ENCODE assay signal across 8 mouse cellular contexts in the genomic region with DNA sequence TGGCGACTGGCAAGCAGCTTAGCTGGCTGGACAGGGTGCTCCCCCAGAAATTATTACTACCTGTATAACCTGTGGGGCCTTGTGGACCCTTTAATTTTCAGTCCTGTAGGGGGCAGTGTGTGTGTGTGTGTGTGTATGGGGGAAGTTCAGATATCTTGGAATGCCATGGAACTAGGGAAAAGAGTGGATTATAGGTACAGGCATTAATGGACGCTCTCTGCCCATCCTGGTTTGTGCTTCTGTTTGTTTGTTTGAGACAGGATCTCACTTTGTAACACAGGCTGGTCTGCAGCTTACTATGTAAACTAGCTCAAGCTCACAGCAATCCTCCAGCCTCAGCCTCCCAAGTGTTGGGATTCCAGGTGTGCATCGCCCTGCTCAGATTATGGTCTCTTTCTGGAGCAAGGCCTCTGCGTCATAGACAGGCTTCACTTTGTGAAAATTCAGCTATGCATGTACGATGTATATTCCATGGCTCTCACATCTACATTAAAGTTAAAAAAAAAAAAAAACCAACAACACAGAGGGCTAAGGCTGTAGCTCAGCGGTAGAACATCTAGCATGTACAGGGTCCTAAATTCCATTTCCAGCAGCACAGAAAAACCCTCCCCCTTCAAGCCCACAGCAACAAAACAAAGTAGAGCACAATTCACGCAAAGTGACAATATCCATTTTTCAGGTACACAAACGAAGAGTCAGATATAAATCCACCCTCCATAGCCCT. TPM values are rescaled to one million over a fixed set of nuclear protein-coding genes. Genes with fewer than 3 reads are reported as not detected.
DNase-seq lines count a peak whose midpoint lies in the region; ATAC-seq lines count a peak whose summit lies in the region.

No protein-coding gene starts in this region.

- no peaks in the 10 kb centered on the region; the same call in 1 of the 2 replicates for H3K27me3 ChIP-seq in heart, embryonic 14.5 days (ENCODE audit: control insufficient read depth, insufficient read depth, low read length)
- peaks cover 18% of the 10 kb centered on the region; the same call in 1 of the 2 replicates for H3K27me3 ChIP-seq in midbrain, embryonic 12.5 days

- H3K4me2 ChIP-seq in heart, embryonic 14.5 days (ENCODE audit: low read length) = peak overlapping the region; percentile 61
- peak overlapping the region; percentile 53 for H3K4me2 ChIP-seq in midbrain, embryonic 12.5 days (replicated peaks)

- H3K4me3 ChIP-seq in heart, embryonic 14.5 days (ENCODE audit: control insufficient read depth in 1 of 2, insufficient read depth in 1 of 2, low read depth in 1 of 2, low read length in 2 of 2) = peak overlapping the region; percentile 38 to 39; a peak in 3 of 4 replicates
- H3K4me3 ChIP-seq in midbrain, embryonic 12.5 days = peak overlapping the region; percentile 33

- peak overlapping the region; percentile 78 to 89 for H3K27ac ChIP-seq in heart, embryonic 14.5 days (replicated peaks in 1 of 2; ENCODE audit: control insufficient read depth in 1 of 2, insufficient read depth in 1 of 2, low read depth in 2 of 2, low read length in 2 of 2)
- peak overlapping the region; percentile 79 for H3K27ac ChIP-seq in midbrain, embryonic 12.5 days (replicated peaks)

- DNase-seq in gastrocnemius, postnatal 10 days = peak; percentile 28
- DNase-seq in gastrocnemius, postnatal 14 days = no peak
- peak; percentile 74 for DNase-seq in NIH3T3 (ENCODE audit: low read depth)
- peak; percentile 75 for DNase-seq in embryo, embryonic 10.5 days (ENCODE audit: low spot score)
- DNase-seq in kidney, postnatal 4 days = peak; percentile 35 to 61
- peak; percentile 54 for DNase-seq in thymus, postnatal 4 days

- H3K36me3 ChIP-seq in heart, embryonic 14.5 days (ENCODE audit: control insufficient read depth, insufficient read depth, low read length) = no peaks in the 10 kb centered on the region
- H3K36me3 ChIP-seq in midbrain, embryonic 12.5 days = no peaks in the 10 kb centered on the region

- no peak for ATAC-seq in heart, embryonic 14.5 days (ENCODE audit: insufficient number of reproducible peaks, insufficient read depth, low FRiP score, low read depth)
- ATAC-seq in midbrain, embryonic 12.5 days (ENCODE audit: low FRiP score, low read depth) = peak; percentile 2

- no peaks in the 10 kb centered on the region for H3K4me1 ChIP-seq in heart, embryonic 14.5 days (ENCODE audit: control insufficient read depth in 2 of 2, insufficient read depth in 2 of 2, low read length in 2 of 2)
- H3K4me1 ChIP-seq in midbrain, embryonic 12.5 days = no peaks in the 10 kb centered on the region

- no peaks in the 10 kb centered on the region for H3K9me3 ChIP-seq in heart, embryonic 14.5 days (ENCODE audit: control insufficient read depth, low read length)
- no peaks in the 10 kb centered on the region for H3K9me3 ChIP-seq in midbrain, embryonic 12.5 days

- H3K9ac ChIP-seq in heart, embryonic 14.5 days (ENCODE audit: low read length) = peak overlapping the region; percentile 52
- no peak overlapping the region for H3K9ac ChIP-seq in midbrain, embryonic 12.5 days (replicated peaks)

- 26% methylated on average over 8 of the region's 8 CpGs for WGBS in heart, embryonic 14.5 days
- WGBS in midbrain, embryonic 12.5 days = 28% methylated on average over 8 of the region's 8 CpGs

- intact Hi-C loops in gastrocnemius, postnatal 14 days (cut with DNase I; ENCODE audit: low total_unique reads) = no loop called here

RNA-seq across cellular contexts. Expression of gene Ddx3x, which starts 50.7 kb away (rescaled TPM):
- 100 to 1,000 TPM; 102 to 147 TPM for total RNA-seq in gastrocnemius, postnatal 10 days (2021)
- total RNA-seq in gastrocnemius, postnatal 14 days (2021) = 100 to 1,000 TPM in 1 of 2 experiments, 10 to 100 TPM in 1; 84.9 to 119 TPM
- 83.7 and 98.7 TPM in 2 replicates for polyA plus RNA-seq in heart, embryonic 14.5 days (2014; fragmentation: Nextera tagmentation; extraction: Ambion mirVana)
- 175 and 179 TPM in 2 replicates for polyA plus RNA-seq in midbrain, embryonic 12.5 days (2016; fragmentation: Nextera tagmentation; extraction: Ambion mirVana)
